Mouse (Mus musculus) hindbrain, postnatal 0 days (tissue): ENCODE results near the gene Gid8. TPM values are rescaled to one million over a fixed set of nuclear protein-coding genes. Genes with fewer than 3 reads are reported as not detected.

Experiments
- ATAC-seq: fragments of 200-750 bp; cut with Nextera tagmentation; 2 replicates; pipeline ENCODE4 v1.8.0; 2017; ENCODE audit warnings: mild to moderate bottlenecking, moderate TSS enrichment, moderate library complexity
- DNase-seq: peaks from one replicate; pipeline ENCODE4 v3.0.0-alpha.2; 2015; ENCODE audit warnings: low spot score
- H3K27ac ChIP-seq: fragments of 300-500 bp; sonication (generic); 2 replicates; pipeline ENCODE4 v1.5.1; 2014; ENCODE audit warnings: mild to moderate bottlenecking
- H3K27me3 ChIP-seq: fragments of 300-500 bp; sonication (generic); 2 replicates; pipeline ENCODE4 v1.6.1; 2014; ENCODE audit warnings: low read length, mixed read lengths; ENCODE audit not compliant: insufficient read depth
- H3K36me3 ChIP-seq: fragments of 300-500 bp; sonication (generic); 2 replicates; pipeline ENCODE4 v1.6.1; 2014; ENCODE audit warnings: low read length, mixed read lengths; ENCODE audit not compliant: insufficient read depth
- H3K4me1 ChIP-seq: fragments of 300-500 bp; sonication (generic); 2 replicates; pipeline ENCODE4 v1.6.1; 2014; ENCODE audit warnings: antibody characterized with exemption, low read length, mixed read lengths; ENCODE audit not compliant: insufficient read depth
- H3K4me2 ChIP-seq: fragments of 300-500 bp; sonication (generic); 2 replicates; pipeline ENCODE4 v1.6.1; 2014; ENCODE audit warnings: low read depth, mild to moderate bottlenecking, low read length, moderate library complexity, mixed read lengths
- H3K4me3 ChIP-seq: fragments of 300-500 bp; sonication (generic); 2 replicates; pipeline ENCODE4 v1.5.1; 2014; ENCODE audit warnings: low read length
- H3K9ac ChIP-seq: fragments of 300-500 bp; sonication (generic); replicated peaks from 2 replicates; pipeline ENCODE4 v1.6.1; 2014; ENCODE audit warnings: mild to moderate bottlenecking, low read length, moderate library complexity, mixed read lengths
- H3K9me3 ChIP-seq: fragments of 300-500 bp; sonication (generic); 2 replicates; pipeline ENCODE4 v1.6.1; 2016; ENCODE audit warnings: low read length, mixed read lengths
- CTCF ChIP-seq: IDR thresholded peaks from 2 replicates; pipeline ENCODE4 v1.5.1; 2016; ENCODE audit warnings: antibody characterized with exemption, control low read depth, low read depth
- WGBS: fragments of 180-500 bp; shearing (Covaris S2); extraction: QIAGEN DNeasy Blood & Tissue Kit; methylation state at CpG from one replicate; pipeline ENCODE4 v1.1.7; 2014; 5-methylcytosine and 5-hydroxymethylcytosine counted together
- polyA plus RNA-seq: library from polyadenylated mRNA; unstranded; fragments of >200 nt; fragmentation: Nextera tagmentation; extraction: Ambion mirVana; gene quantifications from 2 replicates; pipeline ENCODE4 v1.2.1, GENCODE M21; 2015
- total RNA-seq: library from RNA; depleted of rRNA; stranded (reverse); fragments of >200 nt; gene quantifications from 2 replicates; pipeline ENCODE4 v1.2.3, GENCODE M21; 2014

The Gid8 gene
- total and polyA plus RNA-seq, 2 experiments from 2014 or later: 45.5 to 51.1 TPM

DNA sequence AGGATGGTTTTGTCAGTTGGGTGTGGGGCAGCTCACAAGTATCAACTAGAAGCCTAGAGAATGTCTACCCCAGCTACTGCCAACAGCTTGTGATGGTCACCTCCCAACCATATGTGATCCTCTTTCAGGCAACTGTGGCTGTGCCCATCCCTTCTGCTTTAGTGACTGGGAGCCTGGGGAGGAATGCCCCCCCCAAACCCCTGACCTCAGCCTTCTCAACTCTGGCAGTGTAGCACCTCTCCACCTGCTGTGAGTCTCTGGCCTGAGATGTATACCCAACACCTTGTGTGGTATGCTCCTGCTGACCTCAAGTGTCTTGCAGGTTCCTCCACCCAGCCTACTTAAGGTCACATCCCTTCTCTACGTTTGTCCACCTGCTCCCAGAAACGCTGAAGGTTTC, 13.9 kb downstream of the Gid8 start:
- 57% methylated on average over 2 of the region's 2 CpGs for WGBS
- Histone ChIP-seq H3K27ac (no peak overlapping the region), H3K36me3 (peaks cover 49% of the 10 kb centered on the region), H3K4me3 (no peak overlapping the region), H3K4me2 (no peak overlapping the region), H3K9ac (no peak overlapping the region), H3K4me1 (no peaks in the 10 kb centered on the region), H3K9me3 (no peaks in the 10 kb centered on the region), H3K27me3 (no peaks in the 10 kb centered on the region)
- ATAC-seq: no peak
- DNase-seq: no peak
- TF ChIP-seq CTCF: no peak

DNA sequence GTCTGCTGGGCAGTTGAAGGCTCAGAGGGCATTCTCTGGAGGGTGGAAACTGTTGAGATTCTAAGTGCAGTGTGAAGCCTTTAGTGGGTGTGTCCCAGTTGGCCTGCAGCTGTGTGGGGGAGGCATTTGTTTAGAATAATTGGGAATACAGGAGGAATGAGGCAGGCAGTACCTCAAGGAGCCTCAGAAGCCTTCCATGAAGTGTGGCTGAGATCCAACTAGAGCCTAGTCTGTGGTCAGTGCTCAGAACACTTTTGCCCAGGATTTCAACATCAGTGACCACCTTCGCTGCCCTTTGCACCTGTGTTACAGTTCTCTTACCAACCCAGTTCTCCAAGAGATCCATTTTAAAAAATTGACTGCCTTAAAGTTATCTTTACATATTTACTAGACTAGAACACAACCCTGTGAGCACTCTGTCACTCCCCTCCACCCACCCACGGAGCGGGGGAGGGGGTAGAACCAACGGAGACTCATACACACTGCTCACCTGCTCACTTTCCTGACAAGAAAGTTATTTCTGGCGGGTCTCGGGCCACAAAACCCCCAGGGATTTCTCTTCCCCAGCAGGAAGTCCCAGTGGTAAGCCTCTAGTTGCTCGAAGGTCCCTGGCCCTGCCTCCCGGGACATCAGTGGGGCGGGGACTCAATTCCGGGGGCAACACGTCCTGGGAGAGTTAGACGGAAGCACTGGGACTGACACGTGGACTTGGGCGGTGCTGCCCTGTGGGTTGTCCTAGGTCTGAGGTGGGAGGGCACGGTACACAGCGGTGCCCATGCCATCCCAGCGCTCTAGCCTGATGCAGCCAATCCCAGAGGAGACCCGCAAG, 14.9 kb downstream of the Gid8 start, which contains the start of gene Slc17a9:
Gene Slc17a9, plus strand, starts transcription at position 679 of the 829 bp plus-strand sequence.
- H3K27me3 ChIP-seq: no peaks in the 10 kb centered on the region
- no peak within 1 kb of the TSS for H3K9ac ChIP-seq
- H3K4me3 ChIP-seq: no peak within 1 kb of the TSS
- H3K4me1 ChIP-seq: no peaks in the 10 kb centered on the region
- DNase-seq (no peak), ATAC-seq (peak; percentile 52; the same call in 1 of the 2 replicates)
- no peak within 1 kb of the TSS for H3K27ac ChIP-seq
- no peak for TF ChIP-seq CTCF
- H3K36me3 ChIP-seq: peaks cover 40% of the 10 kb centered on the region
- peak within 1 kb of the TSS; percentile 30 for H3K4me2 ChIP-seq
- no peaks in the 10 kb centered on the region for H3K9me3 ChIP-seq
- 5% methylated on average over 18 of the region's 18 CpGs for WGBS

DNA sequence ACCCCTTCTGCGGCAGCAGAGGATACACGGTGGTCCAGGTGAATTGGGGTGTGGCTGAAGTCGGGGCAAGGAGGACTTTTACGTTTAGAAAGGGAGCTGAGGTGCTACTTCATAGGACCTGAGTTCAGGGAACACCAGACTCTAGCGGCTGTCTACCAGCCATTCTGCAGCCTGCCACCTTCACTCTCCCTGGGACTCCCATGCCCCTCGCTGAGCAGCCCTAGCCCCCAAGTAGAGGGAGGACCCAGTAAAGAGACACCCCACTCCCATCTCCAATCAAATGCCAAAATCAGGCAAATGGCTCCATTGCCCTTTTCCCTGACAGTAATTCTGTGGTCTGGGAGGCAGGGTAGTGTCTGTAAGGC, 15.5 kb downstream of the Gid8 start:
- H3K4me2 ChIP-seq: peak overlapping the region; percentile 30
- H3K4me3 ChIP-seq: no peak overlapping the region
- no peak for TF ChIP-seq CTCF
- ATAC-seq (no peak), DNase-seq (no peak)
- H3K27me3 ChIP-seq: no peaks in the 10 kb centered on the region
- H3K9me3 ChIP-seq: no peaks in the 10 kb centered on the region
- H3K9ac ChIP-seq: no peak overlapping the region
- no peak overlapping the region for H3K27ac ChIP-seq
- WGBS: 4% methylated on average over 6 of the region's 6 CpGs
- no peaks in the 10 kb centered on the region for H3K4me1 ChIP-seq
- H3K36me3 ChIP-seq: peaks cover 36% of the 10 kb centered on the region

DNA sequence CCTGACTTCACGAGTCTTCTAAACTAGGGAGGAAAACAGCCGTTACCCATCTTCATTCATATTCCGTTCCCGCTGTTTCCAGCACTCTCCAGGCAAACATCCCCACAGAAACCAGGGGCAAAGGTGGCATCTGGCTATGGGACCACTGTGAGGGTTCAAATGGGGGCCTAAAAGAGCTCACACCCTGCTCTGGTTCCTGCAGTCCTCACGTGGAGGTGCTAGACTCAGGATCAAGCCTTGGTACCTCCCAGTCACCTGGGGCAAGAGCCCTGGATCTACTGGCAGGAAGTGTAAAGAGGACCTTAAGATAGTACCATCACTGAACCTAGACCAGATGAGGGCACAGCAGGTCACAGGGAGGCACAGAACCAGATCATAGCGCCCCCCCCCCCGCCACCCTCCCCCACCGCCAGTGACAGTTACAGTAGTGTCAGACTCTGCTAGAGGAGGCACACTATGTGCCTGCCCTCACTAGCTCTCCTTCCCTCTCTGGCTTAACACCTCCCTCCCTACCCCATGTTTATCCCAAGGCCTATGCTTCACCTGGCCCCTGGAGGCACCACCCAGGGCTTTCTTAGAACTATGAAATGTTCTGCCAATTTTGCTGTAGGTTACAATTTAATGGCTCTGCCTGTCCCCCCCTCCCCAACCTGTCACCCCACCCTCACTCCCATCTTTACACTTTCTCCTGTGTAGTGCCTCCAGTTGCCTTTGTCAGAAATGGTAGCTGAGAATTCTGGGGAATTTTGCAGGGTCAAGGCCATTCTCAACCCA, 16.1 kb downstream of the Gid8 start:
- DNase-seq (no peak), ATAC-seq (no peak)
- Histone ChIP-seq H3K9ac (no peak overlapping the region), H3K27me3 (no peaks in the 10 kb centered on the region), H3K4me3 (no peak overlapping the region), H3K27ac (no peak overlapping the region), H3K4me1 (no peaks in the 10 kb centered on the region), H3K4me2 (no peak overlapping the region), H3K36me3 (peaks cover 30% of the 10 kb centered on the region), H3K9me3 (no peaks in the 10 kb centered on the region)
- 37% methylated on average over 8 of the region's 8 CpGs for WGBS
- no peak for TF ChIP-seq CTCF

GRCm38 (mm10) chr2:180726658-180727442, 16.9 kb downstream of the Gid8 start:
- 76% methylated on average over 6 of the region's 6 CpGs for WGBS

GRCm38 (mm10) chr2:180727613-180728021, 17.7 kb downstream of the Gid8 start:
- Histone ChIP-seq H3K27ac (no peak overlapping the region), H3K4me1 (no peaks in the 10 kb centered on the region), H3K9ac (no peak overlapping the region), H3K27me3 (no peaks in the 10 kb centered on the region), H3K36me3 (0 out of 2 replicates have a peak, but pooled peaks cover 15% of the 10 kb centered on the region), H3K4me3 (no peak overlapping the region), H3K4me2 (no peak overlapping the region), H3K9me3 (no peaks in the 10 kb centered on the region)
- TF ChIP-seq CTCF: no peak
- DNase-seq (no peak), ATAC-seq (no peak)
- whole genome bisulfite sequencing: 52% methylated on average over 4 of the region's 4 CpGs

More at GRCm38 (mm10) chr2:180726658-180727442, 16.9 kb downstream of the Gid8 start:
- DNase-seq (no peak), ATAC-seq (no peak)
- Histone ChIP-seq H3K9me3 (no peaks in the 10 kb centered on the region), H3K4me1 (no peaks in the 10 kb centered on the region), H3K36me3 (peaks cover 22% of the 10 kb centered on the region), H3K4me2 (no peak overlapping the region), H3K27ac (no peak overlapping the region), H3K4me3 (no peak overlapping the region), H3K27me3 (no peaks in the 10 kb centered on the region), H3K9ac (no peak overlapping the region)
- TF ChIP-seq CTCF: no peak
